Mouse (Mus musculus): Measurements from ENCODE around the gene Tmem17. TPM values are rescaled to one million over a fixed set of nuclear protein-coding genes. Genes with fewer than 3 reads are reported as not detected.

The Tmem17 gene
- polyA plus RNA-seq, 1 experiment from 2014 or later, result 24.7 TPM

GRCm38 (mm10) chr11:22500771-22501566 lies 10.9 kb upstream of the Tmem17 start:
- Histone ChIP-seq H3K4me3 (ENCODE audit: low read depth, low read length) (no peak overlapping the region), H3K4me2 (ENCODE audit: low read depth, low read length) (no peak overlapping the region), H3K27ac (ENCODE audit: low read depth, low read length) (no peak overlapping the region), H3K9ac (replicated peaks; ENCODE audit: low read depth, low read length) (no peak overlapping the region), H3K27me3 (ENCODE audit: control insufficient read depth, insufficient read depth, low read length) (no peaks in the 10 kb centered on the region), H3K9me3 (ENCODE audit: control insufficient read depth, low read length) (no peaks in the 10 kb centered on the region), H3K4me1 (ENCODE audit: control insufficient read depth, insufficient read depth, low read length) (no peaks in the 10 kb centered on the region), H3K36me3 (ENCODE audit: control insufficient read depth, insufficient read depth, low read length) (no peaks in the 10 kb centered on the region)
- 81% methylated on average over 9 of the region's 9 CpGs for WGBS
- no peak for ATAC-seq (ENCODE audit: low read depth)

GRCm38 (mm10) chr11:22513075-22513474 lies 1.2 kb downstream of the Tmem17 start:
- peak; percentile 17; the same call in 1 of the 2 replicates for ATAC-seq (ENCODE audit: low read depth)
- H3K9me3 ChIP-seq (ENCODE audit: control insufficient read depth, low read length), result no peaks in the 10 kb centered on the region
- peak overlapping the region; percentile 99 for H3K27ac ChIP-seq (ENCODE audit: low read depth, low read length)
- H3K4me2 ChIP-seq (ENCODE audit: low read depth, low read length), result peak overlapping the region; percentile 71
- peak overlapping the region; percentile 97 for H3K9ac ChIP-seq (replicated peaks; ENCODE audit: low read depth, low read length)
- H3K27me3 ChIP-seq (ENCODE audit: control insufficient read depth, insufficient read depth, low read length), result no peaks in the 10 kb centered on the region
- H3K4me1 ChIP-seq (ENCODE audit: control insufficient read depth, insufficient read depth, low read length), result no peaks in the 10 kb centered on the region
- H3K4me3 ChIP-seq (ENCODE audit: low read depth, low read length), result peak overlapping the region; percentile 72
- WGBS, result 20% methylated on average over 11 of the region's 11 CpGs
- peaks cover 3% of the 10 kb centered on the region; the same call in 1 of the 2 replicates for H3K36me3 ChIP-seq (ENCODE audit: control insufficient read depth, insufficient read depth, low read length)

GRCm38 (mm10) chr11:22515061-22515460 lies 3.2 kb downstream of the Tmem17 start:
- Histone ChIP-seq H3K4me1 (ENCODE audit: control insufficient read depth, insufficient read depth, low read length) (no peaks in the 10 kb centered on the region), H3K36me3 (ENCODE audit: control insufficient read depth, insufficient read depth, low read length) (peaks cover 3% of the 10 kb centered on the region; the same call in 1 of the 2 replicates), H3K27me3 (ENCODE audit: control insufficient read depth, insufficient read depth, low read length) (no peaks in the 10 kb centered on the region), H3K9ac (replicated peaks; ENCODE audit: low read depth, low read length) (no peak overlapping the region), H3K9me3 (ENCODE audit: control insufficient read depth, low read length) (no peaks in the 10 kb centered on the region), H3K27ac (ENCODE audit: low read depth, low read length) (no peak overlapping the region), H3K4me2 (ENCODE audit: low read depth, low read length) (no peak overlapping the region), H3K4me3 (ENCODE audit: low read depth, low read length) (no peak overlapping the region)
- no peak for ATAC-seq (ENCODE audit: low read depth)
- WGBS, result 99% methylated on average over 2 of the region's 2 CpGs

GRCm38 (mm10) chr11:22518445-22518844 lies 6.6 kb downstream of the Tmem17 start:
- Histone ChIP-seq H3K4me2 (ENCODE audit: low read depth, low read length) (no peak overlapping the region), H3K9me3 (ENCODE audit: control insufficient read depth, low read length) (no peaks in the 10 kb centered on the region), H3K27me3 (ENCODE audit: control insufficient read depth, insufficient read depth, low read length) (no peaks in the 10 kb centered on the region), H3K4me1 (ENCODE audit: control insufficient read depth, insufficient read depth, low read length) (no peaks in the 10 kb centered on the region), H3K4me3 (ENCODE audit: low read depth, low read length) (no peak overlapping the region), H3K36me3 (ENCODE audit: control insufficient read depth, insufficient read depth, low read length) (peaks cover 3% of the 10 kb centered on the region; the same call in 1 of the 2 replicates), H3K27ac (ENCODE audit: low read depth, low read length) (no peak overlapping the region), H3K9ac (replicated peaks; ENCODE audit: low read depth, low read length) (no peak overlapping the region)
- ATAC-seq (ENCODE audit: low read depth), result no peak
- 86% methylated on average over 6 of the region's 6 CpGs for WGBS

- 94% methylated on average over 4 of the region's 4 CpGs for WGBS
- Histone ChIP-seq H3K27ac (ENCODE audit: low read depth, low read length) (no peak overlapping the region), H3K9ac (replicated peaks; ENCODE audit: low read depth, low read length) (no peak overlapping the region), H3K27me3 (ENCODE audit: control insufficient read depth, insufficient read depth, low read length) (no peaks in the 10 kb centered on the region), H3K4me1 (ENCODE audit: control insufficient read depth, insufficient read depth, low read length) (no peaks in the 10 kb centered on the region), H3K9me3 (ENCODE audit: control insufficient read depth, low read length) (no peaks in the 10 kb centered on the region), H3K4me2 (ENCODE audit: low read depth, low read length) (no peak overlapping the region), H3K36me3 (ENCODE audit: control insufficient read depth, insufficient read depth, low read length) (peaks cover 3% of the 10 kb centered on the region; the same call in 1 of the 2 replicates), H3K4me3 (ENCODE audit: low read depth, low read length) (no peak overlapping the region)
- no peak for ATAC-seq (ENCODE audit: low read depth)
These were observed 8.4 kb downstream of the Tmem17 start for GRCm38 (mm10) chr11:22520251-22520650.

GRCm38 (mm10) chr11:22524606-22525005 lies 12.7 kb downstream of the Tmem17 start:
- Histone ChIP-seq H3K4me1 (ENCODE audit: control insufficient read depth, insufficient read depth, low read length) (no peaks in the 10 kb centered on the region), H3K9ac (replicated peaks; ENCODE audit: low read depth, low read length) (no peak overlapping the region), H3K36me3 (ENCODE audit: control insufficient read depth, insufficient read depth, low read length) (no peaks in the 10 kb centered on the region), H3K27ac (ENCODE audit: low read depth, low read length) (no peak overlapping the region), H3K9me3 (ENCODE audit: control insufficient read depth, low read length) (no peaks in the 10 kb centered on the region), H3K4me3 (ENCODE audit: low read depth, low read length) (no peak overlapping the region), H3K27me3 (ENCODE audit: control insufficient read depth, insufficient read depth, low read length) (no peaks in the 10 kb centered on the region), H3K4me2 (ENCODE audit: low read depth, low read length) (no peak overlapping the region)
- no peak for ATAC-seq (ENCODE audit: low read depth)
- WGBS, result 91% methylated on average over 1 of the region's 1 CpGs

- WGBS, result 70% methylated on average over 1 of the region's 1 CpGs
- H3K4me3 ChIP-seq (ENCODE audit: low read depth, low read length), result no peak overlapping the region
- H3K4me2 ChIP-seq (ENCODE audit: low read depth, low read length), result no peak overlapping the region
- no peaks in the 10 kb centered on the region for H3K27me3 ChIP-seq (ENCODE audit: control insufficient read depth, insufficient read depth, low read length)
- ATAC-seq (ENCODE audit: low read depth), result no peak
- H3K4me1 ChIP-seq (ENCODE audit: control insufficient read depth, insufficient read depth, low read length), result no peaks in the 10 kb centered on the region
- no peak overlapping the region for H3K27ac ChIP-seq (ENCODE audit: low read depth, low read length)
- no peaks in the 10 kb centered on the region for H3K36me3 ChIP-seq (ENCODE audit: control insufficient read depth, insufficient read depth, low read length)
- H3K9me3 ChIP-seq (ENCODE audit: control insufficient read depth, low read length), result no peaks in the 10 kb centered on the region
- H3K9ac ChIP-seq (replicated peaks; ENCODE audit: low read depth, low read length), result no peak overlapping the region
These were observed 28.7 kb downstream of the Tmem17 start for GRCm38 (mm10) chr11:22540600-22540999.

- Histone ChIP-seq H3K27ac (ENCODE audit: low read depth, low read length) (peak overlapping the region; percentile 68), H3K4me3 (ENCODE audit: low read depth, low read length) (no peak overlapping the region), H3K27me3 (ENCODE audit: control insufficient read depth, insufficient read depth, low read length) (no peaks in the 10 kb centered on the region), H3K36me3 (ENCODE audit: control insufficient read depth, insufficient read depth, low read length) (no peaks in the 10 kb centered on the region), H3K4me1 (ENCODE audit: control insufficient read depth, insufficient read depth, low read length) (peaks cover 8% of the 10 kb centered on the region), H3K9me3 (ENCODE audit: control insufficient read depth, low read length) (no peaks in the 10 kb centered on the region), H3K4me2 (ENCODE audit: low read depth, low read length) (no peak overlapping the region), H3K9ac (replicated peaks; ENCODE audit: low read depth, low read length) (no peak overlapping the region)
- 36% methylated on average over 1 of the region's 1 CpGs for WGBS
- ATAC-seq (ENCODE audit: low read depth), result peak; percentile 52; the same call in 1 of the 2 replicates
These were observed 48.2 kb downstream of the Tmem17 start for GRCm38 (mm10) chr11:22560061-22560460.

GRCm38 (mm10) chr11:22560503-22561328 lies 48.8 kb downstream of the Tmem17 start:
- H3K27me3 ChIP-seq (ENCODE audit: control insufficient read depth, insufficient read depth, low read length), result no peaks in the 10 kb centered on the region
- H3K4me3 ChIP-seq (ENCODE audit: low read depth, low read length), result no peak overlapping the region
- peaks cover 8% of the 10 kb centered on the region for H3K4me1 ChIP-seq (ENCODE audit: control insufficient read depth, insufficient read depth, low read length)
- H3K9me3 ChIP-seq (ENCODE audit: control insufficient read depth, low read length), result no peaks in the 10 kb centered on the region
- 30% methylated on average over 6 of the region's 6 CpGs for WGBS
- ATAC-seq (ENCODE audit: low read depth), result peak; percentile 91
- peak overlapping the region; percentile 68 for H3K27ac ChIP-seq (ENCODE audit: low read depth, low read length)
- no peak overlapping the region for H3K4me2 ChIP-seq (ENCODE audit: low read depth, low read length)
- no peak overlapping the region for H3K9ac ChIP-seq (replicated peaks; ENCODE audit: low read depth, low read length)
- no peaks in the 10 kb centered on the region for H3K36me3 ChIP-seq (ENCODE audit: control insufficient read depth, insufficient read depth, low read length)

Data from neural tube, embryonic 14.5 days (tissue).